Mouse (Mus musculus) spleen, adult 12 weeks (tissue): ENCODE results near the gene Pebp1.
"Not testable (repeated sequence)": the region's sequence is repeated elsewhere in the genome, so short reads cannot be mapped to it uniquely, and the experiment has no call there.

Experiments
- DNase-seq: peaks from one replicate; pipeline ENCODE4 v3.0.0; 2022; ENCODE audit warnings: low spot score

Pebp1 gene

DNA sequence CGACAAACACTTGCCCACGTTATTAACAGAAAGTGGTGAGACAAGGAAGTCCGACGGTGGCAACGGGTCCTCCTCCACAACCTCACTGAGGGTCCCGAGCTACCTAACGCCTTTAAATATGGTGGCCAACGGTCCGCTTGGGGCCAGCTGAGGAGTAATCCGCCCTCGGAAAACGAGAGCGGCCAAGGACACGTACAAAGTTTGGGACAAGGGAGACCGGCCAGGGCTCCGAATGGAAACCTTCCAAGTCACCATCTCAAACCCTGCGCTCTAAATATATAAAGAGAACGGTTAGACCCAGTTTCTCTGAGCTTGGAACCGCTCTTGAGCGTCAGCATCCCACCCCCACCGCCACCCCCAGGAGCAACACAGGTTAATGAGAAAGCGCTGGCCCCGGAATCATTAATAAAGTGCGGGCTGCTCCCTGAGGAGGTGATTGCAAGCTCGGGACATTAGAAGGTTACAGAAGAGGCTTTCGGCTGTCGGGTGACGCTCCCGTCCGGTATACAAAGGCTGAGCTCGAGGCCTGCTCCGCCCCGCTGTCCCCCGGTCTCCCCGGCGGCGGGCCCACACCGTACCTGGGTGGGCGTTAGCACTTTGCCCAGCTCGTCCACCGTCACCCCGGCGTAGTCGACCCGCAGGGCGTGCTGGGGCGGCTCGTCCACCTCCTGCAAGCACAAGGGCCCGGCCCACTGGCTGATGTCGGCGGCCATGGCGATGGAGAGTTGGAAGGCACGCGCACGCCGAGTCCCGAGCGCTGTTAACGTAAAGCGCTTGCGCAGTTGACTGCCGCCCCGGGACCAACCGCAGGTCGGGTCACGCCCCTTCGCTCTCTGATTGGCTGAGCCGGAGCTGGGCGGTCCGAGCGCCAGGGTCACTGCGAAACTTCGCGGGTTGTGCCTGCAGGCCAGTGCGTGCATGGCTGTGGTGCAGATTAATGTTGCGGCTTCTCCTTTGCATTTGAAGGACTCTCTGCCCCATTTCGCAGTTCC lies at the start of gene Pebp1:
Pebp1 (minus strand) TSS at position 795 of the 992 bp plus-strand sequence.
- peak; percentile 90 for DNase-seq

DNA sequence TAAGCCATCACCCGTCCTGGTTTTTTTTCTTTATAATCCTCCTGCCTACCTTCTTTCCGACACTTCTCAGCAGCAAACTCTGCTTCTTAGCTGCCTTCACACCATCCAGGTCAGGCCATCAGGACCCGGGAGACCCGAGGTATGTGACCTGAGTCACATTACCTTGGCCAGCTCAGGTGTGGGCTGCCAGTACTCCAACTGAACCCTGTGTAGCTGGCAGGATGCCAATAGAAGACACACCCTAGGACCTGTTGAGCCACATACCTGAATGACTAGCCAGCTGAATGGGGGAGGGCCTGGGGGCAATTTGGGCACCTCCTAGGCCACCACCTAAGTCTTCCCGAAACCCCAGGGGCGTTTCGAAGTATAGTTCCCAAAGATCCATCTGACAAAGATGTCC lies 43.0 kb upstream of the Pebp1 start:
- DNase-seq = no peak

DNA sequence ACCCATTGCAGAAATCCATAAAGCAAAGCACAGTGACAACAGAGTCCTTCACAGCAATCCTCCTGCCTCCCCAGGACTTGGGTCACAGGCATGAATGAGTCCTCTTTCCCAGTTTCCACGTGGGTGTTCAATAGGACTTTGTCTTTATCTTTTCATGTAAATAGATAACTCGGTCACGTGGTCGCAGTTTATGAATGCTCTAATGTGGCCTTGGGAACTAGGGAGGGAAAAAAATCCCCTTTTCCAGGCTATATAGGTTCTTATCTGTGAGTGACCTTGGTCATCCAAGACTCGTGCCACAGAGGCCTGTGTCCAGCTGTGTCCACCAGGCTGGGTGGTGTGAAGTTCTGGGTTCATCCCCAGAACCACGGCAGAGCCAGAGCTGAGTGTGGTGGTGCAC lies 39.0 kb upstream of the Pebp1 start:
- no peak for DNase-seq

DNA sequence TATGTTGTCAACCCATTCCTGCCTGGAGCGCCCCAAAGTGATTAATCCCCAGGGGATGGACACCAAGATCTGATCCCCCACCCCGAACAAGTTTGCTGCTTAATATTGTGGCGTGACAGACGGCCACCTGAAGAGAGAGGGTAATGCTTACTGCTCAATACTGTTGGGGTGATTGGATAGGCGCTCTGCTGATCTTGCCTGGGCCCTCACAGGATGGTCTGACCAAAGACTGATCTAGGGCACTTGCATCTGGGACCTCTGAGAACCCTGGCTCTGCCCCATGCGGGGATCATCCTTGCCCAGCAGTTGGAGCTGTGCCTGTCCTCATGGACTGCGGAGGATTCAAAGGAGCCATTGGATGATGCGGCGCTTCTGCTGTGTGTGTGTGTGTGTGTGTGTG lies 36.3 kb upstream of the Pebp1 start:
- no peak for DNase-seq

DNA sequence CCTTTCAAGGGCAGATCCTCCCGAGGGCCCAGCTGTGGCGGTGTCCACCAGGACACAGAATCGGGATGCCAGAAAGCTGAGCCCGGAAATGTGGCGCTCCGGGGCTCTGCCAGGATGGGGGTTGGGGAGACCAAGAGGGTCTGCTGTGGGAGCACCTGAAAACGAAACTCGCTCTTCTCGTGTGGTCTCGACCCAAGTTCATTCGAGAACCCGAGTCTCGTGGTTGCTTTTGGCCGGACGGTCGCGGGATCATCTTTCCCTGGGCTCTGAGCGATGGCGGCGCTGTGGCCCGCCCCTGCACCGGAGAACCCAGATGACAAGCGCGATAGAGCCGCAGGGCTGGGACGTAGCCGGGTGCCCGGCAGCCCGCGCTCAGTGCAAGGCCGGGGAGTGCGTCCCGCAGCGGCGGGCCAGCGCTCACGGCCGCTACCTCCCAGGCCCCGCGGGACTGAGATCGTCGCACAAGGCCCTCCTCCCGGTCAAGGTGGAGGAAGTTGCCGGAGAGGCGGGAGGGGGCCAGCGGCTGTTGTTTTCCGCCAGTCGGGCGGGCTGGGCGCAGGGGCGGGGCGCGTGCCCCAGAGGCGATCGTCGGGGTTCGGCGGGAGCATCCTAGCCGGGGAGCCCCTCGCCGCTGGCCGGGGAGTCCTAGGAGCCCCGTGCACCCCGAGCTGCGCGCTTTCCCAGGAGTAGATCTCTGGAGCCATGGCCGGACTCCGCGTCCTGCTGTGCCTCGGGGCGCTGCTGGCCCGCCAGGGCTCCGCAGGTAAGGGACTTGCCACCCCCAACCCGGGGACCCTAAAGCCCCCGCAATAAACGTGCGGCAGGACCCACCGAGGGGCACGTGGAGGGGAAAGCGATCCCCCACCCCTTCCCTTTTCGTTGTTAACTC lies 31.6 kb upstream of the Pebp1 start, which contains the start of gene Vsig10:
Vsig10 (plus strand) TSS at position 343 of the 889 bp plus-strand sequence.
- peak; percentile 58 for DNase-seq

DNA sequence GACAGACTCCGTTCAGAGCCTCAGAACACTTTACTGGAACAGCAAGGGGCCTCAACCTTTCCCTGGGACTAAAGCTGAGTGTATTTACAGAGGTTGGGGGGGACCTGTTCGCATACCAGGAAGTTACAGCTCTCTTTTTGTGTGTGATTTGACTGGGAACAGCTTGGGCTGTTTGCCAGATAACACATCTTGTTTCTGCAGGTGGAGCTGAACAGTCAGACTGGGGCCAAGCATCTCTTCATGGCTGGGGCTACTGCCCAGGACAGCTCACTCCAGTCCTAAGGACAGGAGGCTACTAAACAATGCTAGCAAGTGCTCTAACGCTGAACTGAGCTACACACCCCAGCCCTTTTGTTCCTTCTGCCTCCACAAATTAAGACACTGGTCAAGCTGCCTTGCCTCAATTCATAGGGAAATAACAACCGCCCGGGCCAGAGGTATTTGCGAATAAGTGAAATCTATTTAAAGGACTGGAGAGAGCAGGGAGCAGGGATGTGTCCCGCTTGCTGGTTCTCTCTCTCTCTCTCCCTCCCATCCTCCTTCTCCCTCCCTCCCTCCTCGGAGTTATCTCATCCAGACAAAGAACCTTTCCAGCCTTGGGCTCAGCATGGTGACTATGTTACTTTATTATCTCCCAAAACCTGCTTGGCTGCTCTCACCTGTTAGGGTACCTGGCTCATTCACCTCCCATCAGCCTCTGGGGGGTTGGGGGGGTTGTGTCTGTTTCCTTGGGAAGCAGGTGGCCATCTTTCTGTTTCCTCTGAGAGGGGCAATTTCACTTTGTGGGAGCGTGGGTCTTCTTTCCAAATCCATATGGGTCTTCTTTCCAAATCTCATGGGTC lies 27.4 kb upstream of the Pebp1 start:
- DNase-seq = no peak

DNA sequence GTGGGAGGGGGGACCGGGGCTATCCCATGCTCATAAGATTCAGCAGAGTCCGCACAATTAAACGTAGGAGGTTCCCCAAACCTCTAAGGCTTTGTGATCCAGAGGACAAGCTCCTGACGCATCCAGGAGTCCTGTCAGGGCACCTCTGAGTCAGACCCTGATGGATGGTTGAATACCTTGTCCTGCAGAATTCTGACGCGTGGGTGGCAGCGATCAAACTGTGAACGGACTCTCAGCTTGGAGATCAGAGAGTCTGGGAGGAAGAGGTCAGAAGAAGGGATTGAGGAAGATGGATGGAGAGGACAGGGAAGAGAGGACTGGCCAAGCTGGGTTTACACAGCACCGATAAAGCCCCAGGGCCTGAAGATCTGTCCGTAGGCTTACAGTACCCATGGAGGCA lies 26.5 kb upstream of the Pebp1 start:
- DNase-seq = no peak

DNA sequence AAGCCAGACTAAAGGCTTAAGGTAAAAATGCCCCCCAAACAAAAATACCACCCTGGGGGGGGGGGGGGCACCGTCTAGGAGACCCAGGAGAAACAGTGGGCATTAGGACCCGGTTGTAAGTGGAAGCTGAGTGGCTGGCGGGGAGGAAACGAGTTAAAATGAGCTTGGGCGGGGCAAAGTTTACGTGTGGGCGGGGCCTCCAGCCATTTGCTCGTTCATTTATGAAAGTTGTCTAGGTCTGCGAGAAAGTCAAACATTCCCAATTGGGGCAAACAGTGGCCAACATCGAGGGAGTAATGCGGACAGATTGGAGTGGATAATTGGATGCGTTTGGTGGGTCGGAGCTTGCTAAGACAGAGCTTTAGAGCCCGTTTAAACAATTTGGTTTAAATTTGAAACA lies 26.0 kb upstream of the Pebp1 start:
- DNase-seq = peak; percentile 44

DNA sequence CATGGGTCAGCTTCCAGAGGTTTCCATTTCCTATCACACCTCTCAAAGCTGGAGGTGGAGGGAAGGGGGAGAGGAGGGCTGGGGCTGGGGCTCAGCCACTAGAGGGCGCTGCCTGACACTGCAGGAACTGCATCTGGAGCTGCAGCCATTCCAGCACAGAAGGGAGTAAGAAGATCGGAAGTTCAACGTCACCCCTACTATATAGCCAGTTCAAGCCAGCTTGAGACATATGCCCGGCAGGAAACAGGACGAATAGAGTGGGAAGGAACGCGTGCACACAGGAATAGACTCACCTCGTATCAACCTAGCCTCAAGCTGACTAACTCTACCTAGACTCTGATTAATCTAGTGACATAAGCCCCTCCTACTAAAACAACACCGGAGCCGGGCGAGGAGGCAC lies 20.3 kb upstream of the Pebp1 start:
- DNase-seq = peak; percentile 62

DNA sequence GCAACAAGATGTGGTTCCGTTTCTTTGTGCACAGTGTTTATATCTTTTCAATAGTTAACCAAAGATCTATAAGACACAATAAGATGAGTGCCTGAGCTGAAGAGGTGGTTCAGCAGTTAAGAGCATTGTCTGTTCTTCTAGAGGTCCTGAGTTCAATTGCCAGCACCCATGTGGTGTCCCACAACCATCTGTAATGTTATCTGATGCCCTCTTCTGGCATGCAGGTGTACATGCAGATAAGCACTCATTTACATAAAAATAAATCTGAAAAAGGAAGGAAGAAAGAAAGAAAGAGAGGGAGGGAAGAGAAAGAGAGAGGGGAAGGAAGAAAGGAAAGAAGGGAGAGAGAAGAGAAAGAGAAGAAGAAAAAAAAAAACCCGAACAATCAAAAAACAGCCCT lies 19.4 kb upstream of the Pebp1 start:
- no peak for DNase-seq

DNA sequence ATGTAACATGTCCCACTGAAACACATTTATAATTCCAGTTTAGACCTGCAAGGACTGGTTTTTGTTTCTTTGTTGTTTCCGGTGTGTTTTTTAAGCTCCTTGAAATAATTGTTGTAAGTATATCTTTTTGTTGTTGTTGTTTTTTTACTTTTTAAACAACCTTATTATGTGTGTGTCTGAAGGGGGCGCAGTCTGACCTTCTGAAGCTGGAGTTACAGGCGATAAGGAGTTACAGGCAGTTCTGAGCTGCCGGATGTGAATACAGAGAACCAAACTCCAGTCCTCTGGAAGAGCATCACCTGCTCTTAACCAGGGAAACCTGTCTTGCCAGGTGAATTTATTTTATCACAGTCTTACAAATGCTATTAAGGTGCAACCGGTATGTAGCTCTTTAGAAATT lies 18.3 kb upstream of the Pebp1 start:
- DNase-seq = no peak

DNA sequence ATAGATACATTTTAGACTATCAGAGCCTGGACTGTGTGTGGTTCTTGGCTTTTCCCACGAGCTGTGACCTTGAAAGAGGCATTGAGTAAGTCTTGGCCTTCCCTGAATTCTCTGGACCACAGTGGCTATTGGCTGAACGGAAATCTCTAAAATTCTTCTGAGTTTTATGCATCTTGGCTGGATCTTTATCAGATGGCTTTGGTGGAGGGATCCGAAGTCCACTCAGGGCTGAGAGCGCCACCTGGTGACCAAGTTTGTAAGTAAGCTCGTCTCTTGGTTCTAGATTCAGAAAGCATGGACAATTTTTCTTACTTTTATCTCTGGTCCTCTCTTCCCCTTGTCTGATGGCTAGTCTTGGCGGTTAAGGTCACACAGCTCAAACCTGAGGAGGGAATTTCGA lies 17.5 kb upstream of the Pebp1 start:
- DNase-seq = peak; percentile 60

DNA sequence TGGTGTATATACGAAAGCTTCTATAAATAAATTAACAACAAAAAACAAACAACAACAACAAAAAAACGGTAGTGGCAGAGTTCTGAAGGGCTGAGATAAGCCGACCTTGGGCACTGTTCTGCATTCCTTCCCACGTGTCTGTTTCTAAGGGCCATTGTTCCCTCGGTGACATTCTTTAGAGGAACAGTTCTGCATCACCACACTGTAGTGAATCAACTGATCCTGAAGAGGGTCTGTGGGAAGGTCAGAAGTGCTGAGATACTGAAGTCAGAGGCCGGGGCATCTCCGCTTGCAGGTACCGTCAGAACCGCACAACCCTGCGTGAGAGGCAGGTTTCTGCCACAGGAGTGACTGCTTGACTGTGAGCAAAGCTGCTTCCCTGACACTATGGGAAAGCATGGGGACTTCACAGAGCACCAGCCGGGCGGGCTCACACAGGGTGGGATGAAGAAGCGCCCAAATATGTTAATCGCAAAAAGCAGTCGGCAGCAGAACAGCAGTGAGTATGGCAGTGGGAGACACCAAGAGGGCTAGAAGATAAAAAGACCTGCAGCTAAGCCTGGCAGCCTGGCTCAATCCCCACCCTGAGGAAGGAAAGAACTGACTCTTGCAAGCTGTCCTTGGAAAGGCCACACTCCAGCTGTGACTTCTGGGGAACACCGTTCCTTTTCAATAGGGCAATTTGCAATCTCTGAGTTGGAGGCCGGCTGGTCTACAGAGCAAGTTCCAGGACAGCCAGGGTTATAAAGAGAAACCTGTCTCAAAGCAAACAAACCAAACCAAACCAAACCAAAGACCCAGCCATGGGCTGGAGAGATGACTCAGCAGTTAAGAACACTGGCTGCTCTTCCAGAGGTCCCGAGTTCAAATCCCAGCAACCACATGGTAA lies 16.5 kb upstream of the Pebp1 start:
- no peak for DNase-seq

DNA sequence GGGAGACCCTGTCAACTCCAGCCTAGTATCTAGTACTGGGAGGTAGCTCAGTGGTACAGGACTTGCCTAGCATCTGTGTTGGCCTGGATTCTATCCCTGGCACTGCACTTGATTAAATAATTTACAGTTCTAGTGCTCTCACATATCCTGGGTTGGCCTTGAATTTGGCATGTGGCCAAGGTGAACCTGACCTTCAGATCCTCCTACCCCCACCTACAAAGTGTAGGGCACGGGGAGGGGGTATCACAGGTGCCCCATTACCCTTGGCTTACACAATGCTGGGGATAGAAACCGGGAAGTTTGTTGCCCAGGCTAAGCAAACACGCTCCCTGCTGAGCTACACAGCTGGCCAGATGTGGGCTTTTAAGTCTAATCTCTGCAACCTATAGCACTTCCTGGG lies 15.5 kb upstream of the Pebp1 start:
- DNase-seq = no peak

DNA sequence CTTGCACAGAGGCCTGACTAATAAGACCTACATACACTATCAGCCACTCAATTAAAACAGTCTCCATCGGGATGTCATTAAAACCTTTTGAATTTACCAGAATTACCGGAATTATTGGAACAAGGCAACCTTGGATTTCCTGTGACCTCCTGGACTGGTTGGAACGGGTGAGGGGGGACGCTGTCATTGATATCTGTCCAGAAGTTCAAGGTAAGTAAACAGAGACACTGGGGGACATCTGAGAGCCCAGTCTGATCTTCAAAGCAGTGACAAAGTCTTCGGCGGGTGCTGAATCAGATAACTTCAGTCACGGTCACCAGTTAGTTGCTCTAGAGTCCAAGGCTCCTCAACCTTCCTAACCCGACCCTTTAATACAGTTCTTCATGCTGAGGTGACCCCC lies 7.6 kb upstream of the Pebp1 start:
- no peak for DNase-seq

DNA sequence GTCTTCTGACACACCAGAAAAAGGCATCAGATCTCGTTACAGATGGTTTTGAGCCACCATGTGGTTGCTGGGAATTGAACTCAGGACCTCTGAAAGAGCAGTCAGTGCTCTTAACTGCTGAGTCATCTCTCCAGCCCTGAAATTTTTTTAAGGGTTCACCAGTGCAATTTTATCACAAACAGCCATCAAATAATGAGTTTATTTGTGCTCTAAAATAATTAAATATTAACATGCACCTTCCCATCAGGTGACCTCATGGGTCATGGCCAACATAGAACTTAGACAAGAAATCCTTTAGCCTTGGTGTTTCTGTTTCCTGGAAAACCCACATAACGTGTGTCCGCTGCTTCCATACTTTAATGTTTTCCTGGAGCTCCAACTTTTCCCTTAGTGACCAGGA lies 6.4 kb upstream of the Pebp1 start:
- DNase-seq = not testable (repeated sequence)

DNA sequence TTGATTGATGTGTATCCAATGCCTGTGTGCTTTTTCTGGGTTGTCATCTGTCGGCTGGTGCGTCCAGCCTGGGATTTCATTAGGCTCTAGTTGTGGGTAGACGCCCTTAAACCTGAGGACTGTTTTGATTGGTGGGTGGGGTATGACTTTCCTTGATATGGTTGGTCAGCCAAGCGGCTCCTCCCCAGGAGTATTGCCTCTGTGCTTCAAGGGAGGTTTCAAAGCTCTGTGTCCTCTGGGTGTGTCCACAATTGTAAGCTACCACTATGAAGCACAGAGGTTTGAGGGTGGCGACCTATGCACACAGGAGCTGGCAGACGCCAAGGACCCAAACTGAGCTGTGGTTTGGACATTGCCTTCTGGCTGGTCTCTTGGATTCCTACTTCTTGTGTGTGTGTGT lies 5.1 kb upstream of the Pebp1 start:
- DNase-seq = no peak

DNA sequence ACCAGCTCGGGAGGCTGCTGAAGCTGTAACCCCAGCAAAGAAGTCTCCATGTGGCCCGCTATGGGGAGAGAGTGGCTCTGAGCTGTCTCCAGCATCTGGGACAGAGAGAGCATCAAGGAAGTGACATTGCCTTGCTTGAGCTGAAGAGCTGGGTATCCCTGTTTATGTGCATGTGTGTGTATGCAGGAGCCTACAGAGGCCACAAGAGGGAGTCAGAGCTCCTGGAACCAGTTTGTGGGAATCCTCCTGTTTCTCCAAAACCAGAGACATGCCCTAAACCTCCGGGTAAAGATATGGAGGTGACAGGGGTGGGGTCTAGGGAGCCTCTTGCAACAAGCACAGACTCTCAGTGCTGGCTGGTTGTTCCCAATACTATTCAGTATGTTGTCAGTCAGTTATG lies 3.9 kb upstream of the Pebp1 start:
- no peak for DNase-seq

DNA sequence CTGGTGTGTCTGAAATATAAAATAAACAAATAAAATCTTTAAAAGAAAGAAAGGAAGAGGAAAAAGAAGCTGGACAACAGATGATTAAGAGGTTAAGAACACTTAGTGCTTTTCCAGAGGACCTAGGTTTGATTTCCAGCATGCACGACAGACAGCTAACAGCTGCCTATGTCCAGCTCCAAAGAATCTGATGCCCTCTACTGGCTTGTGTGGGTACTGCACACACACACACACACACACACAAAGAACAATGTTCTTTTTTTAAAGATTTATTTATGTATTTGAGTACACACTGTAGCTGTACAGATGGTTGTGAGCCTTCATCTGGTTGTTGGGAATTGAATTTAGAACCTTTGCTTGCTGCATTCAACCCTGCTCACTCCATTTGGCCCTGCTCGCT lies 2.7 kb upstream of the Pebp1 start:
- DNase-seq = no peak

DNA sequence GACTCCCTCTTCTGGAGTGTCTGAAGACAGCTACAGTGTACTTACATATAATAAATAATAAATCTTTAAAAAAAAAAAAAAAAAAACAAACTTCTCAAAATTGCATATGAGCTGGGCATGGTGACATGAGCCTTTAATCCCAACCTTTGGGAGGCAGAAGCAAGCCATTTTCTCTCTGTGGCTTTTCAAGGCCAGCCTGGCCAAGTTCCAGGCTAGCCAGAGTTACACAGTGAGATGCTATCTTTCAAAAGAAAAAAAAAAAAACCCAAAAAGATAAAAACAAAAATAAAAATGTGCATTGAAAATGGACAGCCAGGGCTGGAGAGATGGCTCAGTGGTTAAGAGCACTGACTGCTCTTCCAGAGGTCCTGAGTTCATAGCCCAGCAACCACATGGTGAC lies 2.2 kb upstream of the Pebp1 start:
- no peak for DNase-seq

DNA sequence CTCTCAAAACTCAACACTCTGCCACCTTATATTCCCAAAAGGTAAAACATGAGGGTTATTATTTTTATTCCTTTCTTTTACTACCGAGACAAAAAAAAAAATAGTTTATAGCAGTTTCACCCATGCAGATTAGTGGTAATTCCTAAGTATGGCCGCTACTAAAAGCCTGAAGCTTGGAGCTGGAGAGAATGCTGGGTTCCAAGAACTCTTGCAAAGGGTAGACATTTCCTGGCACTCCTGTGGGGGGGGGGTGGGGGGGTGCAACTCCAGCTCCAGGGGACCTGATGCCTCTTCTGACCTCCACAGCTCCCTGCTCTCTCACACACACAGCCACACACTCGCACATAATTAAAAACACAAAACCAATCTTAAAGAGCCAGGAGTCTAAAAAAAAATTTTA lies 1.1 kb downstream of the Pebp1 start:
- DNase-seq = no peak
